Mouse (Mus musculus): ENCODE results near the gene Mss51. TPM values are rescaled to one million over a fixed set of nuclear protein-coding genes. Genes with fewer than 3 reads are reported as not detected.

Gene Mss51
- polyA plus RNA-seq, 1 experiment from 2014 or later = 0.47 TPM

DNA sequence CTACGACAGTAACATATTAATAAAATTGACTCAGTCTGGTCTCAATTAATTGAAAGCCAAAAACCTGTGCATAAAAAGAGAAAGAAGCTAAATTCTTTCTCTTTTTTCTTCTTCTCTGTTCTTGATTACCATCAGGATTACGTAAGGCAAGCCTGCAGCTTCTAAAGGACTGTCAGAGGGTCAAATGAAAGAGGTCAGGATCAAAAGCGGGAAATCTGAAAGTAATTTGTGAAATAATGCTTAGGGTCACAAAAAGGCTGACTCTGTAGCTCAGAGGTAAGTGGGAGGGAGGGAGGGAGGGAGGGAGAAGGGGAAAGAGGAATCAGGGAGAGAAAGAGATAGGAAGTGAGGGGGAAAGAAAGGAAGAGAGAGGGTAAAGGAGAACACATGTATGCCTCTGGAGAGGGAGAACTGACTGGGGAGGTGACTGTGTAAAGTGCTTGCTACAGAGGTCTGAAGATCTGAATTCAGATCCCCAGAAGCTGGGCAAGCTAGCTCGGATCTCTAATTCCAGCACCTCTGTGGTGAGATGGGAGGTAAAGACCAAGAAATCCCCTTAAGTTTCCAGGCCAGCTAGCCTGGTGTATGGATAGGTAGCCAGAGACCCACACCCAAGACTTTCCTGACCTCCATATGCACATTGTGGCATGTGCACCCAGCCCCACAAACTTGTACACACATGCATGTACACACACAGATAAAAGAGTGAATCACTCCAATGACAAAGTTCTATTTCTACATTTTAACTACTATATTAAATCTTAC, 19.3 kb downstream of the Mss51 start:
- 43% methylated on average over 4 of the region's 4 CpGs for WGBS
- ATAC-seq (ENCODE audit: low read depth) = no peak

GRCm38 (mm10) chr14:20460216-20460615, 36.5 kb downstream of the Mss51 start:
- Histone ChIP-seq H3K9ac (replicated peaks; ENCODE audit: low read depth, low read length) (no peak overlapping the region), H3K4me1 (ENCODE audit: control insufficient read depth, insufficient read depth, low read length) (no peaks in the 10 kb centered on the region), H3K4me2 (ENCODE audit: low read depth, low read length) (no peak overlapping the region), H3K27me3 (ENCODE audit: control insufficient read depth, insufficient read depth, low read length) (no peaks in the 10 kb centered on the region), H3K9me3 (ENCODE audit: control insufficient read depth, low read length) (no peaks in the 10 kb centered on the region), H3K36me3 (ENCODE audit: control insufficient read depth, insufficient read depth, low read length) (no peaks in the 10 kb centered on the region), H3K27ac (ENCODE audit: low read depth, low read length) (no peak overlapping the region), H3K4me3 (ENCODE audit: low read depth, low read length) (no peak overlapping the region)
- 86% methylated on average over 14 of the region's 14 CpGs for WGBS
- no peak for ATAC-seq (ENCODE audit: low read depth)

More for the DNA sequence above, 19.3 kb downstream of the Mss51 start:
- Histone ChIP-seq H3K4me2 (ENCODE audit: low read depth, low read length) (no peak overlapping the region), H3K9me3 (ENCODE audit: control insufficient read depth, low read length) (no peaks in the 10 kb centered on the region), H3K27me3 (ENCODE audit: control insufficient read depth, insufficient read depth, low read length) (no peaks in the 10 kb centered on the region), H3K27ac (ENCODE audit: low read depth, low read length) (no peak overlapping the region), H3K4me1 (ENCODE audit: control insufficient read depth, insufficient read depth, low read length) (no peaks in the 10 kb centered on the region), H3K9ac (replicated peaks; ENCODE audit: low read depth, low read length) (no peak overlapping the region), H3K36me3 (ENCODE audit: control insufficient read depth, insufficient read depth, low read length) (no peaks in the 10 kb centered on the region), H3K4me3 (ENCODE audit: low read depth, low read length) (no peak overlapping the region)

GRCm38 (mm10) chr14:20458378-20458777, 38.3 kb downstream of the Mss51 start:
- 94% methylated on average over 9 of the region's 9 CpGs for WGBS
- H3K9me3 ChIP-seq (ENCODE audit: control insufficient read depth, low read length) = no peaks in the 10 kb centered on the region

DNA sequence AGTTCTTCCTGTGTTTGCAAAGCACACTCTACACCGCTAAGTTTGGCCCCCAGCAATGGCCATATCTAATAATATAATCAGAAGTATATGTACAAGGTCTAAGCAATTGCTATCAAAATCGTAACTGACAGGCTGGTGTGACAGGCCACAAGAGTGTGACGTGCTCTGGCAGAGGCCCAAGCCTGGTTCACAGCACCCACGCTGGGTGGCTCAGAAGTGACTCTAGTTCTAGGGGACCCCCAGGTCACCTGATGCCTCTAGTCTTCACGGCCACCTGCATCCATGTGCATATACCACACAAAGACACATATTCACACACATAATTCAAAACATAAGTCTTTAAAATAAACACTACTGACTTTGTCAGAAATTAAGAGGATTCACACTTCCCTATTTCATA, 43.8 kb downstream of the Mss51 start:
- Histone ChIP-seq H3K4me2 (ENCODE audit: low read depth, low read length) (no peak overlapping the region), H3K27me3 (ENCODE audit: control insufficient read depth, insufficient read depth, low read length) (no peaks in the 10 kb centered on the region), H3K27ac (ENCODE audit: low read depth, low read length) (no peak overlapping the region), H3K4me3 (ENCODE audit: low read depth, low read length) (no peak overlapping the region), H3K9me3 (ENCODE audit: control insufficient read depth, low read length) (no peaks in the 10 kb centered on the region), H3K4me1 (ENCODE audit: control insufficient read depth, insufficient read depth, low read length) (no peaks in the 10 kb centered on the region), H3K36me3 (ENCODE audit: control insufficient read depth, insufficient read depth, low read length) (no peaks in the 10 kb centered on the region), H3K9ac (replicated peaks; ENCODE audit: low read depth, low read length) (no peak overlapping the region)
- ATAC-seq (ENCODE audit: low read depth) = no peak
- WGBS = 96% methylated on average over 5 of the region's 5 CpGs

More at GRCm38 (mm10) chr14:20458378-20458777, 38.3 kb downstream of the Mss51 start:
- Histone ChIP-seq H3K4me3 (ENCODE audit: low read depth, low read length) (no peak overlapping the region), H3K4me1 (ENCODE audit: control insufficient read depth, insufficient read depth, low read length) (no peaks in the 10 kb centered on the region), H3K9ac (replicated peaks; ENCODE audit: low read depth, low read length) (no peak overlapping the region), H3K36me3 (ENCODE audit: control insufficient read depth, insufficient read depth, low read length) (no peaks in the 10 kb centered on the region), H3K4me2 (ENCODE audit: low read depth, low read length) (no peak overlapping the region), H3K27me3 (ENCODE audit: control insufficient read depth, insufficient read depth, low read length) (no peaks in the 10 kb centered on the region), H3K27ac (ENCODE audit: low read depth, low read length) (no peak overlapping the region)
- ATAC-seq (ENCODE audit: low read depth) = no peak

- Histone ChIP-seq H3K4me1 (ENCODE audit: control insufficient read depth, insufficient read depth, low read length) (no peaks in the 10 kb centered on the region), H3K9me3 (ENCODE audit: control insufficient read depth, low read length) (no peaks in the 10 kb centered on the region), H3K27me3 (ENCODE audit: control insufficient read depth, insufficient read depth, low read length) (no peaks in the 10 kb centered on the region), H3K4me3 (ENCODE audit: low read depth, low read length) (peak within 1 kb of the TSS; percentile 29), H3K4me2 (ENCODE audit: low read depth, low read length) (peak within 1 kb of the TSS; percentile 58), H3K36me3 (ENCODE audit: control insufficient read depth, insufficient read depth, low read length) (no peaks in the 10 kb centered on the region), H3K9ac (replicated peaks; ENCODE audit: low read depth, low read length) (0 out of 2 replicates have a peak within 1 kb of the TSS, but pooled peaks have one; percentile 2), H3K27ac (ENCODE audit: low read depth, low read length) (no peak within 1 kb of the TSS)
- 4% methylated on average over 15 of the region's 15 CpGs for WGBS
- ATAC-seq (ENCODE audit: low read depth) = peak; percentile 79
These were observed 44.9 kb downstream of the Mss51 start, which contains the start of gene Cfap70 for GRCm38 (mm10) chr14:20451765-20452331. Gene Cfap70, minus strand, starts transcription at chr14:20452226.

DNA sequence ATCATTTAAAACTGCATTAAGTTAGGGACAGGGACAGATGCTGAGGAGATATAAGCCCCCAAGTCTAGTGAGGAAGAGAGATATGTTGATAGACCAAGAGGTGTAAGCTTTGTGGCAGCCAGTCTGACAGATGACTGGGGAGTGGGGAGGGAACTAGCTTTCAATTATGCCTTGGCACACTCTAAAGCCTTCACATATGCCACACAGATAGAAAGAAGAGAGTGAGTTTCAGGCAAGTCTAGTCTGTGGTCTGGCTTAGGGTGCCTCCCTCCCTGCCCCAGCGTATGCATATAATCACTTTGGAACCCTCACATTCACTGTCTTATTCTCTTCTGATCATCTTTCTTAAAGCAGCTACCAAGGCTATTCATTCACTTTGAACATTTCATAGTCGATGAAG, 45.4 kb downstream of the Mss51 start:
- Histone ChIP-seq H3K9me3 (ENCODE audit: control insufficient read depth, low read length) (no peaks in the 10 kb centered on the region), H3K36me3 (ENCODE audit: control insufficient read depth, insufficient read depth, low read length) (no peaks in the 10 kb centered on the region), H3K4me2 (ENCODE audit: low read depth, low read length) (peak overlapping the region; percentile 58), H3K9ac (replicated peaks; ENCODE audit: low read depth, low read length) (no peak overlapping the region), H3K4me3 (ENCODE audit: low read depth, low read length) (peak overlapping the region; percentile 29), H3K27me3 (ENCODE audit: control insufficient read depth, insufficient read depth, low read length) (no peaks in the 10 kb centered on the region), H3K4me1 (ENCODE audit: control insufficient read depth, insufficient read depth, low read length) (no peaks in the 10 kb centered on the region), H3K27ac (ENCODE audit: low read depth, low read length) (no peak overlapping the region)
- WGBS = 15% methylated on average over 2 of the region's 2 CpGs
- ATAC-seq (ENCODE audit: low read depth) = 0 out of 2 replicates have a peak, but pooled peaks have one; percentile 51

GRCm38 (mm10) chr14:20447209-20447608, 49.5 kb downstream of the Mss51 start:
- Histone ChIP-seq H3K9me3 (ENCODE audit: control insufficient read depth, low read length) (no peaks in the 10 kb centered on the region), H3K4me1 (ENCODE audit: control insufficient read depth, insufficient read depth, low read length) (no peaks in the 10 kb centered on the region), H3K4me2 (ENCODE audit: low read depth, low read length) (no peak overlapping the region), H3K27me3 (ENCODE audit: control insufficient read depth, insufficient read depth, low read length) (no peaks in the 10 kb centered on the region), H3K4me3 (ENCODE audit: low read depth, low read length) (no peak overlapping the region), H3K9ac (replicated peaks; ENCODE audit: low read depth, low read length) (no peak overlapping the region), H3K36me3 (ENCODE audit: control insufficient read depth, insufficient read depth, low read length) (no peaks in the 10 kb centered on the region), H3K27ac (ENCODE audit: low read depth, low read length) (no peak overlapping the region)
- 63% methylated on average over 12 of the region's 12 CpGs for WGBS
- ATAC-seq (ENCODE audit: low read depth) = no peak

- H3K27me3 ChIP-seq (ENCODE audit: control insufficient read depth, insufficient read depth, low read length) = no peaks in the 10 kb centered on the region
- WGBS = 82% methylated on average over 17 of the region's 17 CpGs
- H3K9me3 ChIP-seq (ENCODE audit: control insufficient read depth, low read length) = no peaks in the 10 kb centered on the region
- no peak overlapping the region for H3K27ac ChIP-seq (ENCODE audit: low read depth, low read length)
- ATAC-seq (ENCODE audit: low read depth) = no peak
- no peak overlapping the region for H3K9ac ChIP-seq (replicated peaks; ENCODE audit: low read depth, low read length)
- no peaks in the 10 kb centered on the region for H3K36me3 ChIP-seq (ENCODE audit: control insufficient read depth, insufficient read depth, low read length)
- H3K4me3 ChIP-seq (ENCODE audit: low read depth, low read length) = no peak overlapping the region
- H3K4me1 ChIP-seq (ENCODE audit: control insufficient read depth, insufficient read depth, low read length) = no peaks in the 10 kb centered on the region
- no peak overlapping the region for H3K4me2 ChIP-seq (ENCODE audit: low read depth, low read length)
These were observed 54.4 kb downstream of the Mss51 start for GRCm38 (mm10) chr14:20442252-20442651.

DNA sequence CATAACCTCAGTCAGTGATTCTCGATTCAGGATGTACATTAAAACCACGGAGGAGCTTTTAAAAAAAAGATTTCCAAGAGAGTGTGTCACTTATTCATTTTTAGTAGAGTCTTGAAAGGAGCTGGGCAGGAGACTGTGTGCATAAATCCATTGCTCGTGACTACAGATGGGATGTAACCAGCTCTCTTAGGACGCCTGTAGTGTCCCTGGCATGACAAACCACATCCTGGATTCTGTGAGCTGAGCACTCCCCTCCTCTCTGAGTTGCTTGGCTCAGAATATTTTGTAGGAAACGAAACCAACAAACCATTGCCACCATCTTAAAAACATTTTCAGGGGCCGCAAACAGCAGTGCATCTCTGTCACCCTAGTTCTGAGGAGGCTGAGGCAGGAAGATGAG, 59.7 kb downstream of the Mss51 start:
- H3K4me1 ChIP-seq (ENCODE audit: control insufficient read depth, insufficient read depth, low read length) = no peaks in the 10 kb centered on the region
- WGBS = 75% methylated on average over 6 of the region's 6 CpGs
- no peaks in the 10 kb centered on the region for H3K36me3 ChIP-seq (ENCODE audit: control insufficient read depth, insufficient read depth, low read length)
- H3K9ac ChIP-seq (replicated peaks; ENCODE audit: low read depth, low read length) = no peak overlapping the region
- H3K27ac ChIP-seq (ENCODE audit: low read depth, low read length) = no peak overlapping the region
- ATAC-seq (ENCODE audit: low read depth) = no peak
- no peak overlapping the region for H3K4me2 ChIP-seq (ENCODE audit: low read depth, low read length)
- no peaks in the 10 kb centered on the region for H3K27me3 ChIP-seq (ENCODE audit: control insufficient read depth, insufficient read depth, low read length)
- no peaks in the 10 kb centered on the region for H3K9me3 ChIP-seq (ENCODE audit: control insufficient read depth, low read length)
- no peak overlapping the region for H3K4me3 ChIP-seq (ENCODE audit: low read depth, low read length)

Data from neural tube, embryonic 14.5 days (tissue).